Mouse (Mus musculus) bone marrow macrophage, adult 2 months (primary cell): ENCODE data around the gene Slc7a15.

ENCODE experiments used
- CTCF ChIP-seq: IDR thresholded peaks from 2 replicates; pipeline ENCODE4 v1.5.1; 2012; ENCODE audit warnings: low read depth, mild to moderate bottlenecking, low read length, moderate library complexity
- POLR2A ChIP-seq: IDR thresholded peaks from 2 replicates; pipeline ENCODE4 v1.6.1; 2012; ENCODE audit warnings: mild to moderate bottlenecking, low read depth, low read length, borderline replicate concordance

DNA sequence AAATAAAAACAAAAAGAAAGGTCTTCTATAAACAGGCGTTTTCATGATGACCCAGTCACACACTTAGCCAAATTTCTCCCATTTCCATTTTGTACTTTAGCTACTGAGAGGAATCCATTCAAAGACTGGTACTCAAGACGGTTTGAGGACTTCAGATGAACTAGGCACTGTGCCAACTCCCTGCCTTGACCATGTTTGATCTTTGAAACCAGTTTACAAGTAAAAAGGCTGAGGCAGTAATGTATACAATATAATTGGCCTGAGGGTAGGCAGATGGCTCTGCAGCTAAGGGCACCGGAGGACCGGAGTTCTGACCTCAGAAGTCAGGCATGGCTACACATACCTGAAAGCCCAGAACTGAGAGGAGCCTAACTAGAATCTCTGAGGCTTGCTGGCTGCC, 109.8 kb downstream of the Slc7a15 start:
- TF ChIP-seq CTCF (no peak), POLR2A (no peak)
